Mouse (Mus musculus) G1E (cell line): ENCODE results near the gene Arhgap23. TPM values are rescaled to one million over a fixed set of nuclear protein-coding genes. Genes with fewer than 3 reads are reported as not detected.
A peak's percentile ranks its signal among the peaks of the same experiment; 100 is the strongest.

Experiments
- ATAC-seq: 2 replicates; pipeline ENCODE4 v1.8.0; 2016; ENCODE audit warnings: mild to moderate bottlenecking; ENCODE audit not compliant: insufficient number of reproducible peaks, poor library complexity, low FRiP score, severe bottlenecking; ENCODE audit errors: extremely low read depth
- DNase-seq: peaks from one replicate; pipeline ENCODE4 v3.0.0; 2012; ENCODE audit warnings: low spot score
- H3K27me3 ChIP-seq: 2 replicates; pipeline ENCODE4 v1.6.1; 2012; ENCODE audit warnings: mild to moderate bottlenecking, low read length, inconsistent platforms; ENCODE audit not compliant: insufficient read depth
- H3K36me3 ChIP-seq: replicated peaks from 2 replicates; pipeline ENCODE3; 2012; ENCODE audit warnings: mild to moderate bottlenecking, inconsistent platforms
- H3K4me1 ChIP-seq: 2 replicates; pipeline ENCODE4 v1.6.1; 2012; ENCODE audit warnings: low read depth, low read length, inconsistent platforms, mixed read lengths; ENCODE audit not compliant: insufficient read depth
- H3K4me3 ChIP-seq: 2 replicates; pipeline ENCODE4 v1.5.1; 2012; ENCODE audit warnings: low read depth, mild to moderate bottlenecking, inconsistent platforms, low read length, moderate library complexity, mixed read lengths
- H3K9me3 ChIP-seq: replicated peaks from 2 replicates; pipeline ENCODE4 v1.6.1; 2012; ENCODE audit warnings: inconsistent platforms
- CTCF ChIP-seq: IDR thresholded peaks from 2 replicates; pipeline ENCODE4 v1.5.1; 2012; ENCODE audit warnings: low read depth, low read length, inconsistent platforms, mixed read lengths
- GATA1 ChIP-seq: IDR thresholded peaks from 2 replicates; pipeline ENCODE4 v1.6.1; 2012; ENCODE audit warnings: borderline replicate concordance, low read length, inconsistent platforms, mixed read lengths
- GATA2 ChIP-seq: IDR thresholded peaks from 2 replicates; pipeline ENCODE4 v1.6.1; 2012; ENCODE audit warnings: low read depth, low read length, inconsistent platforms, borderline replicate concordance
- POLR2AphosphoS5 ChIP-seq: IDR thresholded peaks from 2 replicates; pipeline ENCODE4 v1.6.1; 2012; ENCODE audit warnings: low read depth, low read length, inconsistent platforms; ENCODE audit not compliant: insufficient replicate concordance
- TAL1 ChIP-seq: conservative IDR thresholded peaks from 2 replicates; pipeline ENCODE4 v1.6.1; 2012; ENCODE audit warnings: low read depth, low read length, inconsistent platforms, mixed read lengths
- polyA plus RNA-seq: library from polyadenylated mRNA; stranded (reverse); fragments of >175 nt; gene quantifications from 2 replicates; pipeline ENCODE4 v1.2.3, GENCODE M21; 2012
- total RNA-seq, 2 experiments: library from RNA; stranded (forward) in 1 of 2; stranded (reverse) in 1 of 2; fragments of 200-1000 nt in 1 of 2; fragments of >200 nt in 1 of 2; fragmentation: Nextera tagmentation in 1 of 2; gene quantifications; 2 replicates each; pipeline ENCODE4 v1.2.3; 2014 to 2017

Arhgap23 gene
- total and polyA plus RNA-seq, 3 experiments: 2.4 to 18.6 (median 17.9) TPM

DNA sequence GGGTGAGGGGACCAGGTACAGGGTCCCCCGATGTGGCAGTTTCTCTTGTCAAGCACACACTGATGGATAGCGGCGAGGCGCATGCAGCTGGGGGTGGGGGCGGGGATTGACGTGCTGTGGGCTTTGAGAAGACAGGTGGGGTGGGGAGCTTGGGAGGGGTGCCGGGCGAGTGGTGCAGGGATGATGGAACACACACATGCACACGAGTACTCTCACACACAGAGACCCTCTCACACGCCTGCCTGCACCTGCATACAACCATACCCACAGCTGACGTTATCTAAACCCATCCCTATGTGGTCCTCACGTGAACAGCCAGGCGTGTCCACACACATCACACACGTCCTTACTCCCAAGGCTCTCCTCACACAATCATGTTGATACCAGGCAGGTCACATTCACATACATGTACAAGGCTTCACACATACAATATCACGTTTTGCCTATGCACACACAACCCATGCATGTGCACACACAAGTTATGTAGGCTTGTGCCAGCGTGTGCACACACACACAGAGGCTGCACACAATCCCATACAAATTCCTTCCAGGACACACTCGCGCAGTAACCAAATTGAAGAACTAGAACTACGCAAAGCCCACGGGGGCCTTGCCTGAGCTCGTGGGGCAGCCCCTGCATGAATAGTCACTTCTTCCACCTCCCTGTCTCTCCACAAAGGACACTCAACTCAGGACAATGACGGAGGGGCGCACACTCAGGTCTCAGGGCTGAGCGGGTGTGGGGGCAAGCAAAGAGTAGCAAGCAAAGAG is 94.6 kb downstream of the Arhgap23 start:
- no peak overlapping the region for H3K4me3 ChIP-seq
- DNase-seq: no peak

DNA sequence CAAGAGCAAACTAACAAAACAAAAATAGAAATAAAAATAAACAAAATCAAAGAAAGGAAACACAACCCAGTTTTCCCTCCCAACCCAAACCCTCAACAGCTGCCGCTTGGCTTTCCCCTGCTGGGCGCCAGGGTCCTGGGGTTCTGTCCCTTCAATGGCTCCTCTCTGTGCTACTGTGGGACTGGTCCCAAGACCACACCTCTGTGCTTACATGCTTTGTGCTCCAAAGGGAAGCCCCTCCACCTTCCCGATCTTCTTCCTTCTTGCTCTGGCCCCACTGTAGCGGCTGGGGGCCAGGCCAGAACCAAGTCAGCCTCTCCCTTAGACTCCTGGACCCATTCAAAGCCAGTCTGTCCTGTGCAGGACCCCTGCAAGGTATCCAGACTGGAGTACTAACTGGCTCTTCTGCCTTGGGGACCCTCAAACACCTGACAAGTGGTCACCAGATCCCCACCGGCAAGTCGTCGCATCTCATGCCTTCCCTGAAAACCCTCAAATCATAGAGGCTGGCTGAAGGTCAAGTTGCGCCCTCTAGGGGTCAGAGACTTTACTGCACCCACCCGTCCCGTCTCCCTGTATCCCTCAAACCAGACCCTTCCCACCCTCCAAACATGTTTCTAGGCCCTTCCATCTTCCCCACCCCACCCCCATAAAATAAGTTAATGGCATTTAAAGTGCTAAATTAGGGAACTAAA is 95.8 kb downstream of the Arhgap23 start:
- Histone ChIP-seq H3K36me3 (no peaks in the 10 kb centered on the region), H3K9me3 (no peaks in the 10 kb centered on the region), H3K27me3 (peaks cover 28% of the 10 kb centered on the region), H3K4me3 (peak overlapping the region; percentile 71), H3K4me1 (peaks cover 26% of the 10 kb centered on the region)
- peak; percentile 45; the same call in 1 of the 2 replicates for ATAC-seq
- peak; percentile 73 for DNase-seq
- TF ChIP-seq POLR2AphosphoS5: no peak
- no peak for TF ChIP-seq GATA2
- no peak for TF ChIP-seq TAL1
- TF ChIP-seq GATA1: no peak
- TF ChIP-seq CTCF: peak; percentile 92

More for the DNA sequence above, 94.6 kb downstream of the Arhgap23 start:
- peaks cover 26% of the 10 kb centered on the region for H3K4me1 ChIP-seq
- H3K27me3 ChIP-seq: peaks cover 21% of the 10 kb centered on the region
- ATAC-seq: no peak
- no peaks in the 10 kb centered on the region for H3K36me3 ChIP-seq
- TF ChIP-seq POLR2AphosphoS5: no peak
- H3K9me3 ChIP-seq: no peaks in the 10 kb centered on the region

DNA sequence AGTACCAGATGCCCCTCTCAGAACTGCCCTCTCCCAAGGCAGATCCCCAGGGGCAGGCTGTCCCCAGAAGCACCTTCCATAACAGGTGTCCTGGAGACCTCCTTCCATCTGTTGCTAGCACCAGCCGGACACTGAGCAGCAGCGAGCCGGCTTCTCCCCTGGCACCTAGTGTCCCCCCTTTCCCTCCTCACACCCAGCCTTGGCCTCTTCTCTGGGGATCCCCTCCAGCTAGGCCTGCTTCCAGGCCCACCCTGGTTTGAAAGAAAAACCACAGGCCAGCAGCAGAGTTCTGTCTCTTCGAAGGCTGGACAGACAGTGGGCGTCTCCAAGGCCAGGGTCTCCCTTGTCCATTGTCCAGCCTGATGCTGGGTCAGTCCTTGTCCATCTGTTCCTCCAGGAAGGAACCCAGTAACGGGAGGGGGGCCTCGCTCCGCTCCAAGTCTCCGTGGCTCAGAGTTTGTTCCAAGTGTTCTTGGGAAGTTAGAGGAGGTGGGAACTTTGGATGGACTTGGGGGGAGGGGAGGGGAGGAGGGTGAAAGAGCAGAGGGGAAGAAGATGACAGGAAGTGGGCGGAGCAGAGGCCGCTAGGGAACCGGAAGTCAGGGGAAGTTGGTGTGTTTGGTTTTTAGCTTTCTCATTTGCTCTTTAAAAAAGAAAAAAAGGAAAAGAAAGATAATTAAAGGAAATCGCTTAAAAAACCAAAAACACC is 96.5 kb downstream of the Arhgap23 start:
- H3K4me1 ChIP-seq: peaks cover 26% of the 10 kb centered on the region
- TF ChIP-seq GATA1: no peak

GRCm38 (mm10) chr11:97512511-97512910 is 97.2 kb downstream of the Arhgap23 start:
- TF ChIP-seq GATA2 (no peak), POLR2AphosphoS5 (no peak), GATA1 (no peak), CTCF (no peak), TAL1 (no peak)
- no peaks in the 10 kb centered on the region for H3K9me3 ChIP-seq
- no peak for ATAC-seq
- H3K4me3 ChIP-seq: peak overlapping the region; percentile 71
- DNase-seq: no peak
- peaks cover 26% of the 10 kb centered on the region for H3K4me1 ChIP-seq
- no peaks in the 10 kb centered on the region for H3K36me3 ChIP-seq
- peaks cover 35% of the 10 kb centered on the region for H3K27me3 ChIP-seq

More for the DNA sequence above, 96.5 kb downstream of the Arhgap23 start:
- ATAC-seq (peak; percentile 57; the same call in 1 of the 2 replicates), DNase-seq (peak; percentile 75)
- Histone ChIP-seq H3K27me3 (peaks cover 28% of the 10 kb centered on the region), H3K4me3 (peak overlapping the region; percentile 71), H3K36me3 (no peaks in the 10 kb centered on the region), H3K9me3 (no peaks in the 10 kb centered on the region)

GRCm38 (mm10) chr11:97513066-97513465 is 97.7 kb downstream of the Arhgap23 start:
- no peak overlapping the region for H3K4me3 ChIP-seq
- no peaks in the 10 kb centered on the region for H3K36me3 ChIP-seq
- ATAC-seq: no peak
- peaks cover 34% of the 10 kb centered on the region for H3K27me3 ChIP-seq
- peaks cover 26% of the 10 kb centered on the region for H3K4me1 ChIP-seq
- TF ChIP-seq GATA2 (no peak), GATA1 (no peak), POLR2AphosphoS5 (no peak), TAL1 (no peak), CTCF (no peak)
- no peaks in the 10 kb centered on the region for H3K9me3 ChIP-seq
- no peak for DNase-seq

DNA sequence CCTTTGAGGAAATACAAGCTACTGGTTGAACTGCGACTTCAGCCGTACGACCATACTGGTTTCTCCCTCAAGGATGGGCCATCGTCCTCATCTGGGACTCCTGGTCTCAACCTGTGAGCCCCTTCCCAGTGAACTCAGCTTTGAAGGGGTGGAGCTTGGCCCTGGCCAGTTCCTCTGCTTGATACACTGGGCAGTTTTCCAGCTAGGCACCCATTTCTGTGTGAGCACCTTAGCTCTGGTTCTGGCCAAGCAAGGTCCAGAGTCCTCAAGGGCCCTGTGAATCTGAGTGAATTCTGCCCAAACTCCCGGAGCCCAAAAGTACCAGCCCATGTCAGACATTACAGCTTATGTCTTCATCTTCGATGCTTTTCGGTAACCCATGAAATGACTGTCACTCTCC is 105.2 kb downstream of the Arhgap23 start:
- ATAC-seq (no peak), DNase-seq (no peak)
- Histone ChIP-seq H3K4me3 (no peak overlapping the region), H3K9me3 (no peaks in the 10 kb centered on the region), H3K27me3 (peaks cover 81% of the 10 kb centered on the region), H3K4me1 (no peaks in the 10 kb centered on the region), H3K36me3 (no peaks in the 10 kb centered on the region)
- TF ChIP-seq CTCF (no peak), GATA1 (no peak), GATA2 (no peak), POLR2AphosphoS5 (no peak), TAL1 (no peak)
